Mouse (Mus musculus) E14TG2a.4 (cell line): Measurements from ENCODE around the gene Tex33.

Experiments used
- CTCF ChIP-seq: conservative IDR thresholded peaks from 2 replicates; pipeline ENCODE4 v1.5.1; 2014; ENCODE audit warnings: low read length
- NANOG ChIP-seq: IDR thresholded peaks from 2 replicates; pipeline ENCODE4 v1.6.1; 2014; ENCODE audit warnings: borderline replicate concordance, low read length, mixed read lengths
- POU5F1 ChIP-seq: IDR thresholded peaks from 2 replicates; pipeline ENCODE4 v1.6.1; 2014; ENCODE audit warnings: low read length, borderline replicate concordance

- TF ChIP-seq CTCF (no peak), NANOG (no peak), POU5F1 (no peak)
These were observed 64.0 kb downstream of the Tex33 start for GRCm38 (mm10) chr15:78331523-78332340.
